Mouse (Mus musculus): Measurements from ENCODE around the gene Olfr183.
"Not testable (repeated sequence)": the region's sequence is repeated elsewhere in the genome, so short reads cannot be mapped to it uniquely, and the experiment has no call there.

Olfr183 gene

DNA sequence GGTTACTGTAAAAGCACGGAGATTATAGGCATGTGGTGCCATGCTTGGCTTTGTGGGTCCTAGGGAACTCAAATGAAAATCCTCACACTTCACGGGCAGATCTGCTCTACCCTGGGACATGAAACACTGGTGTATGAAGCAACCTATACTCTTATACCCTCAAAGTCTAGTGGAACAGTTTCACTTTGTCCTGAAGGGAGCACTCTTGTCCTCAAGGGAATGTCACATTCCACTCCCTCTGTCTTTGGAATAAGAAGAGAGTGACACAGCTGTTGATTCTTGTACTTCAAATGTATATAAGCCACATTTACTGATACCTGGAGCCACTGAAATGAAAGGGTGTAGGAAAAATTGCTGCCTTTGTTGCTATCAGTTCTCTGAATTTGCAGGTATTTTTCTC is at the start of gene Olfr183:
Gene Olfr183 (plus strand): TSS at position 301 of the 400 bp plus-strand sequence.
- DNase-seq (ENCODE audit: low spot score in 2 of 2) = no peak

DNA sequence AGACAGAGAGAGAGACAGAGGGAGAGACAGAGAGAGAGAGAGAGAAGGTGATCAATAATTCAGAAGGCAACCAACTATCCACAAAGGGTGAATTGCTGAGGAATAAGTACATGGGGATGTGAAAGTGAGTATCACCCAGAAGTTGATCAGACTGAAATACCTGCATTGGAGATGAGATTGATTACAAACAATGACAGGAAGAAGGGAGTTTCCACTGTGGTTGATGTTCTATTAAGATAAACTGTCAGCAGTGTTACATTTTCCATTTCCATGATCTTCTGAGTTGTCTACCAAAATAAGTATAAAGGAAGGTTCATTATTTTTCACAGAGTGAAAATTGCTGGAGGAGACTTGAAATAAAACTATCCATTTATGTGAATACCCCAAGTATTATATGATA is 12.0 kb downstream of the Olfr183 start:
- DNase-seq (ENCODE audit: low spot score in 2 of 2) = no peak

DNA sequence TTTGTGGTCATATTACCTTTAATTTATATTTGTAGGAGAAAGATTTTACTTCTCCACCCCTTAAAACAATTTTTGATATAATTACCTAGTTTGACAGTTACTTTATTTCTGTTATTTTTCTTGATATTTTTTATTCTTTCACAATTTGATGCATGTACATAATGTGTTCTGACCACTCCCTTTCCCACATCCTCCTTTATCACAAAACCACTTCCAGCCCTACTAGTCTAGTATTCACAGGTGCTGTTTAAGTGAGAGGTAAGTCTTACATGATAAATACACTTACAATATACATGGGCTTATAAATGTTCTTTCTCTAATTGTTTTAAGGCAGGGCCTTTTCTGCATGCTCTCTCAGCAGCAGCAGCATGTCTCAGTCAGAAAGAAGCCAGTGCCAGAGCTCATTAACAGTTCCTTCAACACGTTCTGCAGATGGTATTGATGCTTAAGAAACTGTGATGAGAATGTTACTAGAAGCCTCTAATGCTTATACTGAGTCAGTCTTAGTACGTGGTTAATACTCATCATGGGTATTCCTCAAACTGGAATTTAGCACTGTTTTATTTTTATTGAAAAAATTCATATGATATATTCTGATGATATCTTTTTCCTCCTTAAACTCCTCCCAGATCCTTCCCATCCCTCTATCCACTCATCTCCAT is 18.3 kb downstream of the Olfr183 start:
- DNase-seq (ENCODE audit: low spot score in 2 of 2) = no peak

DNA sequence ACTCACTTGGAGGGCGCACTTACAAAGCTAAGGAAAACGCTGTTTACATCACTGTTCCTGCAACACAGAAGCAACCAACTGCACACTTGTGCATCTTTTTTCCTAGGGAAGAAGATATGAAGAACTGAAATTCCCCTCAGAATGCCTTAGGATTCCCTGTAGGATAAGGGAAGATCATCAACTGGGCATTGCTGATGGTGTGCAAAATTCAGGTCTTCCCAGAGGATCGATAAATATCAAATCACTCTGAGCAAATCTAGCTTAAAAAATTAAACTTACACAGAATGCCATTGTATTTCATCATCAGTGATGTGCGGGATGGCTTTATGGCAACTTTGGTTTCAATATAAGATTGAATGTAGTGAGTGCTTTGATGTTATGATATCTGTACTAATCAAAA is 35.0 kb downstream of the Olfr183 start, which contains the start of gene Olfr186:
Gene Olfr186 (minus strand): TSS at position 101 of the 400 bp plus-strand sequence.
- no peak for DNase-seq (ENCODE audit: low spot score in 2 of 2)

DNA sequence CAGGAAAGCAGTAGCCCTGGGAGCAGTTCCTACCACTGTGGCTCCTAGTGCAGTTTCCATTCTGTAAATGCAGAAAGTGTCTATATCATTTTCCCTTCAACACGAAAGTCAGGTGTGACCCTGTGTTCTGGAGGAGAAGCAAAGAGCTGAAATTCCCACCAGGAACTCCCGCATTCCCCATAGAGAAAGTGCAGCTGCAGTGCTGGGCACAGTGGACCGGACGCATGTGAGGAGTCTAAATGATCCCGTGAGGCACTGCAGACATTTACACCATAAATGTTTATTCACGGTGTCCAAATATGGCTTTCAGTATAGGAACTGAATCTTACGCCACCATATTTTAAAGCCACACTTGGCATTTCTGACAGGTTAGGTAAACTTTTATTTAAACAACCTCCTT is 44.6 kb downstream of the Olfr183 start, which contains the start of gene Olfr187:
Gene Olfr187 (minus strand): TSS at position 58 of the 400 bp plus-strand sequence.
- no peak for DNase-seq (ENCODE audit: low spot score in 2 of 2)

DNA sequence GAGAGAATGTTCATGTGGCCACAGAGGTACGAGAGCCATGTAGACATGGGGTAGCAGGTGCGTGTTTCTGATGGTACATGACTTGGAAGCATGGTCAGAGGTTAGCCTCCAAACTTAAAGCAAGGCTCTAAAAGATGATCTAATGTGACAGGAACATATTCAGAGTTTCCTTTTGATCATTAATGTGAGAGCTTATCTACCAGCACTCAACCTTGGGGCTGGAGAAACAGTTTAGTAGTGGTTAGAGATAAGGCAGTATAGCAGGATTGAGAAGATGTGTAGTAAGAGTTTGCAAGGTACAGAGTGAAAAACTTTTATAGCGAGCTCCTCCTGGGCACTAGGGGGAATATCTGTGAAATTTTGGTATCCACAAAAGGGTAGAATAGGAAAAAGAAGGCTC is 50.7 kb downstream of the Olfr183 start:
- no peak for DNase-seq (ENCODE audit: low spot score in 2 of 2)

DNA sequence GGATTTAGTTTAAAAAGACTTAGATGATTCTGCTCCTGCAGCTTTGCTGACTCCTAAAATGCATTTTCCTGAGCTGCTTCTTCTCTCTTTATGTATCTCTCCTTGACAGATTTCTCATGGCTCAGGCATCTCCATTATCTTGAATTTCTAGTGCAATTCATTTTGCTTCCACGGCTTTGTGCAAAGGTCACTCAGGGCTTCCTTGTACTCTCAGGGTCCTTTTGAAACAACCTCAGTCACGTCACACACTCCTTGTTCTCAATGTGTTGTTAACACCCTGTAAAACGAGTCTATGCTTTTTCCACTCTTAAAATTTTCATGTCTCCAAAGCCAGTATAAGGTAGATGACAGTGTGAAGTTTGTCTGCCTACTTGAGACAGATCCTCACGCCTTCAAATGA is 52.4 kb downstream of the Olfr183 start:
- no peak for DNase-seq (ENCODE audit: low spot score in 2 of 2)

DNA sequence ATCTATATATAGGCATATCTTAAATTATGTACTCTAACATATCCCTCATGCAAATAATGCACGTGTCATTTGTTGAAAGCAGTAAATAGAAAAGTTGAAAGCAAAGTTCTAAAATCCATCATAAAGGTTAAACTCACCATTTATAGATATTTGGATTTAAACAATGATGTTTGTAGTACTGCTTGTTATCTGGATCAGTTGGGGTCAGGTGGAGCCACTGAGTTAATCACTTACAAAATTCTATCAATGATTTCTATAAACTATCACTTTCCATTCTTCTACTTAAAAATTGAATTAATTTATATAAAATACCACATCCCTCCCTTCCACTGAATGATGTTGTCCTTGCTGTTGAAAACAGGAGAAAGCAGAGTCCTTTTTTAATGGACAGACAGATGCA is 53.7 kb downstream of the Olfr183 start:
- no peak for DNase-seq (ENCODE audit: low spot score in 2 of 2)

DNA sequence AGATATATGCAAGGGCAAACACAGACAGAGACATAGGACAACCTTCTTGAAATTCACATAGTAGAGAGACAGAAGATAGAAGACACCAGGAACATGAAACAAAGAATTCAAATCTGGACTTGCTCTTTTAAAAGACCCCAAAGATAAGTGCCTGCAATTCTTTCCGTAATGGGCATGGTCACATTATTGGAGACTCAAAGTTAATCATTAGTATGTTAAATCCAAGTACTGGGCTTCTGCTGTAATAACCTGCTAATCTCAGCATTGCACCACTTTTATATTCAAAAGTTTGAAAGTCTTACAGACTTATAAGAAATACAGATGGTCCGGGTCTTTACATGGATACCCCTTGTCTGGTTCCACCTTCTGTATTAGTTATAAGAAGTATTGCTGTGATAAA is 54.1 kb downstream of the Olfr183 start:
- DNase-seq (ENCODE audit: low spot score in 2 of 2) = not testable (repeated sequence)
